Mouse (Mus musculus) hindbrain, embryonic 11.5 days (tissue): Measurements from ENCODE around the gene Ube4a. TPM values are rescaled to one million over a fixed set of nuclear protein-coding genes. Genes with fewer than 3 reads are reported as not detected.

ENCODE experiments used
- ATAC-seq: fragments of 200-750 bp; cut with Nextera tagmentation; 2 replicates; pipeline ENCODE4 v1.8.0; 2017; ENCODE audit warnings: mild to moderate bottlenecking, moderate TSS enrichment, moderate library complexity; ENCODE audit not compliant: low FRiP score
- DNase-seq: peaks from one replicate; pipeline ENCODE4 v3.0.0-alpha.2; 2015; ENCODE audit warnings: low spot score
- H3K27ac ChIP-seq: fragments of 300-500 bp; sonication (generic); 2 replicates; pipeline ENCODE4 v1.5.1; 2014; ENCODE audit warnings: mild to moderate bottlenecking, low read depth, low read length
- H3K27me3 ChIP-seq: fragments of 300-500 bp; sonication (generic); 2 replicates; pipeline ENCODE4 v1.6.1; 2014; ENCODE audit warnings: mild to moderate bottlenecking, low read length, moderate library complexity, mixed read lengths; ENCODE audit not compliant: control insufficient read depth, insufficient read depth
- H3K36me3 ChIP-seq: fragments of 300-500 bp; sonication (generic); 2 replicates; pipeline ENCODE4 v1.6.1; 2014; ENCODE audit warnings: mild to moderate bottlenecking, low read length, moderate library complexity, mixed read lengths; ENCODE audit not compliant: control insufficient read depth, insufficient read depth
- H3K4me1 ChIP-seq: fragments of 300-500 bp; sonication (generic); replicated peaks from 2 replicates; pipeline ENCODE4 v1.6.1; 2014; ENCODE audit warnings: low read length, mixed read lengths; ENCODE audit not compliant: control insufficient read depth, insufficient read depth
- H3K4me2 ChIP-seq: fragments of 300-500 bp; sonication (generic); replicated peaks from 2 replicates; pipeline ENCODE4 v1.6.1; 2014; ENCODE audit warnings: mild to moderate bottlenecking, low read depth, low read length
- H3K4me3 ChIP-seq: fragments of 300-500 bp; sonication (generic); 2 replicates; pipeline ENCODE4 v1.5.1; 2014; ENCODE audit warnings: low read depth, low read length
- H3K9ac ChIP-seq: fragments of 300-500 bp; sonication (generic); 2 replicates; pipeline ENCODE4 v1.6.1; 2014; ENCODE audit warnings: low read depth, low read length
- H3K9me3 ChIP-seq: fragments of 300-500 bp; sonication (generic); 2 replicates; pipeline ENCODE4 v1.6.1; 2016; ENCODE audit warnings: low read length; ENCODE audit not compliant: control insufficient read depth
- WGBS: fragments of 180-500 bp; shearing (Covaris S2); extraction: QIAGEN DNeasy Blood & Tissue Kit; methylation state at CpG from one replicate; pipeline ENCODE4 v1.1.7; 2014; 5-methylcytosine and 5-hydroxymethylcytosine counted together
- polyA plus RNA-seq: library from polyadenylated mRNA; unstranded; fragments of >200 nt; fragmentation: Nextera tagmentation; extraction: Ambion mirVana; gene quantifications from 2 replicates; pipeline ENCODE4 v1.2.1, GENCODE M21; 2014

The Ube4a gene
- polyA plus RNA-seq, 1 experiment from 2014 or later: 47.3 TPM

DNA sequence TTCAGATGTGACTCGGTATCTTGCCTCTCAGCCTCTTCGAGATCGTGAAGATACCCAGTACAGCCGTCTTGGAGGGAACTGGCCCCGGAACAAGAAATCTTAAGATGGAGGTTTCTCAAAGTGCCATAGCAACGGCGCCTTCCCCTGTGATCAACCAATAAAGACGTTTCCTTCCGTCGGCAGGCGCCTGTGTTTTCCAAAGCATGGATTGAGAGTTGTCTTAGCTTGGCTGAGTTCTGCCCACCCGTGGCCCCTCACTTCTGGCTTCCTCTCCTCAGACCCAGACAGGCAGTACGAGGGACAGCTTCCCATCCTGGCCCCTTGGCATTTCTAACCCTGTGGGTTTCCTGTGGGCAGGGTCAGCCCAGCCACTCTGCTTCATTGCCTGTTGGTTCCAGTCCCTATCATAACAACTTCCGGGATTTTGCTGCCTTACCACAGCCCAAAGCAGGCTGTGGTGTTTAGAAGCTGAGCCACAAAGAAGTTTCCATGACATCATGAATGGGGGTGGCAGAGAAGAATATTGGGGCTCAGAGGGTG lies 20.9 kb upstream of the Ube4a start:
- Histone ChIP-seq H3K4me2 (no peak overlapping the region), H3K27me3 (no peaks in the 10 kb centered on the region)
- DNase-seq: no peak

DNA sequence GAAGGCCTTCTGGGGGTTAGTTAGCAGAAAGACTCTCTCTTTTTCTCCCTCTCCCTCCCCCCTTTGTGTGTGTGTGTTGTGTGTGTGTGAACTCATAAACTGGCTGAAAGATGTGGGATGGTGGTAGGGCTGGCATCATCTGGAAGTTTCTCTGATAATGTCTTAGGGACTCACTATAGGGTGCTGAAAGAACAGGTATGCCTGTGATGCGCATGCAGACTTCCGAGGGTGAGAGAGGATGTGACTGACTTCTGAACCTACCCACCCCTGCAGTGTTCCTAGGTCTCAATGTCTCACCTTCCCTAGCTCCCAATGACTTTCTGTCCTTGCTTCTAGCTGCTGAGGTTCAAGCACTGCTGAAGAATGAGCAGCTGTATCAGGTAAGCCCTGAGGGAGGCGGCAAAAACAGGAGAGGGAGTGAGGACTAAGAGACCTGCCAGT lies 20.3 kb upstream of the Ube4a start:
- Histone ChIP-seq H3K4me3 (no peak overlapping the region), H3K27me3 (no peaks in the 10 kb centered on the region), H3K36me3 (no peaks in the 10 kb centered on the region), H3K4me2 (no peak overlapping the region), H3K9ac (no peak overlapping the region), H3K4me1 (no peaks in the 10 kb centered on the region), H3K27ac (no peak overlapping the region), H3K9me3 (no peaks in the 10 kb centered on the region)
- 83% methylated on average over 3 of the region's 3 CpGs for WGBS
- DNase-seq (no peak), ATAC-seq (no peak)

More for the DNA sequence above, 20.9 kb upstream of the Ube4a start:
- ATAC-seq: no peak
- WGBS: 70% methylated on average over 14 of the region's 14 CpGs
- no peak overlapping the region for H3K9ac ChIP-seq
- no peaks in the 10 kb centered on the region for H3K36me3 ChIP-seq
- no peak overlapping the region for H3K27ac ChIP-seq
- no peaks in the 10 kb centered on the region for H3K4me1 ChIP-seq
- H3K9me3 ChIP-seq: no peaks in the 10 kb centered on the region
- H3K4me3 ChIP-seq: no peak overlapping the region

DNA sequence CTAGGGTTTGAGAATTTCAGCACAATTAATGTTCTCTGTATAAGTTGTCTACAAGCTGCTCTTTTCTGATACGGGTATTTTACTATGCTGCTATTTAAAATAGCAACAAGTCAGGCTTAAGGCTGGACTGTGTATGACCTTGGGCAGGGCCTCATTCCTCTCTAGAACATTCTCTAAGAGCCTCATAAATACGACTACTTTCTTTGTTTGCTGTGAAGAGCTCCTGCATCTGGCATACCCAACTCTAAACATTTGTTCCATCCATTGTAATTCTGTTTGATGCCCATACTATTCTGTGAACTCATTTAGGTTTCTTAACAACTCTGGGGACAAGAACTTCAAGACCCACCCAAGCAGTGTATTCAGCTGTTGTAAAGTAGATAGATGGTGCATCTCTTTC lies 17.6 kb upstream of the Ube4a start:
- Histone ChIP-seq H3K4me1 (no peaks in the 10 kb centered on the region), H3K9me3 (no peaks in the 10 kb centered on the region), H3K4me3 (no peak overlapping the region), H3K4me2 (no peak overlapping the region), H3K36me3 (no peaks in the 10 kb centered on the region), H3K27me3 (no peaks in the 10 kb centered on the region), H3K27ac (no peak overlapping the region), H3K9ac (no peak overlapping the region)
- whole genome bisulfite sequencing: 73% methylated on average over 2 of the region's 2 CpGs
- ATAC-seq (no peak), DNase-seq (no peak)

DNA sequence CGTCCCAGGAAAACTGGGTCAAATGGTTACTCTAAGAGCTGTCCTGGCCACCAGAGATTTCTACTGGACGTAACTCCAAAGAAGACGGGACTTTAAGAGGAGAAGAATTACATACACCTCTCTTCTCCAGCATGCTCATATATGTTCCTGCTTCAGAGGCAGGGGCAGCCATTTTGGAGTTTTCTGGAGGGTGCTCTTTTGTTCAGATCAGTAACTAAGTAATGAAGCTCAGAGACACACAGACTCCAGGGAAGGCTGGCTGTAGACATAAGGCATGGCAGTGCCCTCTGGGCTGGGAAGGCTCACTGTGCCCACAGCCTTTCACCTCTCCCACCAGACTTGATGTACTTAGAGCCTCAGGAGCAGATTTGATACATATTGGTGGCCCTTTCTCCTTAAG lies 17.1 kb upstream of the Ube4a start:
- no peak overlapping the region for H3K4me3 ChIP-seq
- no peak overlapping the region for H3K4me2 ChIP-seq
- H3K36me3 ChIP-seq: no peaks in the 10 kb centered on the region
- H3K27ac ChIP-seq: no peak overlapping the region
- no peaks in the 10 kb centered on the region for H3K27me3 ChIP-seq
- no peaks in the 10 kb centered on the region for H3K4me1 ChIP-seq
- DNase-seq: no peak
- no peak overlapping the region for H3K9ac ChIP-seq
- ATAC-seq: no peak
- no peaks in the 10 kb centered on the region for H3K9me3 ChIP-seq
- WGBS: 83% methylated on average over 3 of the region's 3 CpGs

DNA sequence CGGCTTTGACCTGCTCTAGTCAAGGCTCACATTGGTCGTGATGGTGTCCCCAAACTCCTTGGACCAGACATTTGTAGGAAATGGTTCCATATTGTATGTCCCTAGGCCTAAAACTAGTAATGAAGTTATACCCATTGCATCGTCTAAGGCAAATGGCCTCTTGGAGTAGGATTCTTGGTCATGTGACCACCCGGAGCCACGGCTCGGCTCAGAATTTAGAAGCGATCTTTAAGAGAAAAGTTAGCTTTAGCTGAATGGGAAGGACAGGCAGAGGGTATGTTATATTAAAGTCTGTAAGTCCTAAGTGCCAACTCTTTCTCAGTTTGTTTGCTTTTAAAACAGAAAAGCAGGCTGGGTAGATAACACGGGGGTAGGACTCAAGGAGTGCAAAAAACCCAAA lies 16.7 kb upstream of the Ube4a start:
- no peak for DNase-seq
- Histone ChIP-seq H3K4me3 (no peak overlapping the region), H3K4me1 (no peaks in the 10 kb centered on the region), H3K36me3 (no peaks in the 10 kb centered on the region), H3K9me3 (no peaks in the 10 kb centered on the region), H3K4me2 (no peak overlapping the region), H3K27me3 (no peaks in the 10 kb centered on the region), H3K27ac (no peak overlapping the region), H3K9ac (no peak overlapping the region)
- no peak for ATAC-seq
- WGBS: 90% methylated on average over 8 of the region's 8 CpGs

DNA sequence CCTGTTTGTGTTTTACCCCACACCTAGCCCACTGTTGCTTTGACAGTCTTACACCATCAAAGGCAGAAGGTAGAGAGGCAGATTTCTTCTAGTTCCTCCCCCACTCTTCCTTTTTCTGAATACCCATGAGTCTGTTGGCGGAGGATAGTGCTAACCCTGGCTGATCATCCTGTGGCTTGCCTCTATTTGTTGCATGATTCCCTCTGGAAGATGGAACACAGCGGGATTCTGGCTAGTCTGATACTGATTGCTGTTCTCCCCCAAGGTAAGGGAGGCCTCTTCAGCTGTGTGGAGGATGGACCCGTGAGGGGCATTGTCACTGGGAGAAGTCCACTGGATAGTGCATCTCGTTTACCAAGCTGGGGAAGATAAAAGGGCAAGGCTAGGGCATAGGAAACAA lies 16.3 kb upstream of the Ube4a start, which contains the start of gene Cd3d:
Gene Cd3d (plus strand): TSS at position 111 of the 400 bp plus-strand sequence.
- Histone ChIP-seq H3K9ac (no peak within 1 kb of the TSS), H3K27me3 (no peaks in the 10 kb centered on the region), H3K9me3 (no peaks in the 10 kb centered on the region), H3K4me2 (no peak within 1 kb of the TSS), H3K27ac (no peak within 1 kb of the TSS), H3K36me3 (no peaks in the 10 kb centered on the region), H3K4me3 (no peak within 1 kb of the TSS), H3K4me1 (no peaks in the 10 kb centered on the region)
- ATAC-seq (no peak), DNase-seq (no peak)
- 77% methylated on average over 4 of the region's 4 CpGs for WGBS

DNA sequence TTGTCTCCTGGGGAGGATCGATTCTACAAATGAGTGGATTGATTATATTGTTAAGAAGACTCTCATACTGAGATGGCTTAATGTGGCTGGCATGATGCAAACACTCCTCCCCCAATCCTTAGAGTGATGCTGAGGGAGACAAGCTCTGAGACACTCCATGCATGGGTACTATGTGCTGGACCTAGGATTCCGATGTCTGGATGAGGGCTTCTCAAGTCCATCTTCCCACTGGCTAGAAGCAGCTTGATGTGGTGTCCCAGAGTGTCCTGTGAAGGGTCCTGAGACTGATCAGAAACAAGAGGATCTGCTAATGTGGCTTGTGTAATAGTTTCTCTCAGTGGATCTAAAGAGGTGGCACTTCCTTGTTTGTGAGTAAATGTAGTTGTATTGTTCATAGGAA lies 15.7 kb upstream of the Ube4a start:
- no peaks in the 10 kb centered on the region for H3K9me3 ChIP-seq
- ATAC-seq: no peak
- DNase-seq: no peak
- H3K36me3 ChIP-seq: no peaks in the 10 kb centered on the region
- H3K9ac ChIP-seq: no peak overlapping the region
- WGBS: 87% methylated on average over 2 of the region's 2 CpGs
- H3K4me1 ChIP-seq: no peaks in the 10 kb centered on the region
- H3K27me3 ChIP-seq: no peaks in the 10 kb centered on the region
- H3K4me3 ChIP-seq: no peak overlapping the region
- no peak overlapping the region for H3K27ac ChIP-seq
- H3K4me2 ChIP-seq: no peak overlapping the region

DNA sequence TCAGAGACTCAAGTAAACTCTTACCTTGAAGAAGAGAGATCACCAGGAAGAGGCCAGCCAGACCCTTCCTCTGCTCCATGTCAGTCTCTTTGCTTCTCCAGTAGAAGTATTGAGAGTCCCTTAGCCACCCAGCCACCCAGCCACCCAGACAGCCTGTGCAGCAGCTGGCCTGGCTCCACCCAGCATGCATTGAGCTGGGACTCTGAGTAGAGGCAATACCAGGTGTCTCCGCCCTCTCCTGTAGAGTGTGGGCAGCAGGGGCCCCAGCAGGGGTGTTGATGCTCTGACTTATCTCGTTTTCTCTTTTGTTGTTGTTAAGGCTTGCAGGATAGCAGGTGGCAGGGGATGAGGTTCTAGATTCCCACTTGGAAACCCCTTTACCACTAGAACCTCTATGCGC lies 14.8 kb upstream of the Ube4a start, which contains the start of gene Cd3g:
Gene Cd3g (minus strand): TSS at position 190 of the 400 bp plus-strand sequence.
- Histone ChIP-seq H3K36me3 (no peaks in the 10 kb centered on the region), H3K4me2 (no peak within 1 kb of the TSS), H3K27me3 (no peaks in the 10 kb centered on the region), H3K9me3 (no peaks in the 10 kb centered on the region), H3K27ac (no peak within 1 kb of the TSS), H3K4me1 (no peaks in the 10 kb centered on the region), H3K9ac (no peak within 1 kb of the TSS), H3K4me3 (no peak within 1 kb of the TSS)
- ATAC-seq (no peak), DNase-seq (no peak)
- 78% methylated on average over 3 of the region's 3 CpGs for WGBS

DNA sequence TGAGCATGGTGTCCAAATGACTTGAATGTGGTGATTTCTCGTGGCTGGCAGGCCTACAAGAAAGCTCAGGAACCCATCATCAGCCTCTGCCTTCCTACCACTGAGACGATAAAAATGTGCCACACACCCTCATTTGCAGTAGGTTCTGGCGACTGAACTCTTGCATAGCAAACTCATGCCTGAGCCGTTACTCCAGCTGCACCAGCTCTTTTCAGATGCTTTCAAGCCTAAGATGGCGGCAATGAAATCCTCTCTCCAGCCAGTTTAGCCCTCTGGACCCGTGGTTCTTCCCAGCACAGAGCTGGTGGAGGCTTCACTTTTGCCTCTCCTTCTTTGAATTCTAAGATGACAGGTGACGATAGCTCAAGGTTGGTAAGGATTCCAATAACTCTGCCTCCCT lies 14.4 kb upstream of the Ube4a start:
- H3K36me3 ChIP-seq: no peaks in the 10 kb centered on the region
- H3K4me1 ChIP-seq: no peaks in the 10 kb centered on the region
- no peak overlapping the region for H3K9ac ChIP-seq
- H3K4me2 ChIP-seq: no peak overlapping the region
- ATAC-seq: no peak
- no peak for DNase-seq
- H3K4me3 ChIP-seq: no peak overlapping the region
- 81% methylated on average over 7 of the region's 7 CpGs for WGBS
- H3K27ac ChIP-seq: no peak overlapping the region
- H3K27me3 ChIP-seq: no peaks in the 10 kb centered on the region
- H3K9me3 ChIP-seq: no peaks in the 10 kb centered on the region
